Mouse (Mus musculus) intestine, embryonic 15.5 days (tissue): ENCODE data around the gene Arhgap15. TPM values are rescaled to one million over a fixed set of nuclear protein-coding genes. Genes with fewer than 3 reads are reported as not detected.

Experiments
- ATAC-seq: fragments of 200-750 bp; cut with Nextera tagmentation; 2 replicates; pipeline ENCODE4 v1.8.0; 2017; ENCODE audit warnings: moderate TSS enrichment, moderate library complexity
- H3K27ac ChIP-seq: fragments of 300-500 bp; sonication (generic); 2 replicates; pipeline ENCODE4 v1.5.1; 2015; ENCODE audit warnings: mild to moderate bottlenecking, inconsistent platforms
- H3K27me3 ChIP-seq: fragments of 300-500 bp; sonication (generic); replicated peaks from 2 replicates; pipeline ENCODE4 v1.6.1; 2015; ENCODE audit warnings: inconsistent platforms
- H3K36me3 ChIP-seq: fragments of 300-500 bp; sonication (generic); 2 replicates; pipeline ENCODE4 v1.6.1; 2015; ENCODE audit warnings: inconsistent platforms
- H3K4me1 ChIP-seq: fragments of 300-500 bp; sonication (generic); replicated peaks from 2 replicates; pipeline ENCODE4 v1.6.1; 2015; ENCODE audit warnings: inconsistent platforms
- H3K4me2 ChIP-seq: fragments of 300-500 bp; sonication (generic); replicated peaks from 2 replicates; pipeline ENCODE4 v1.6.1; 2015; ENCODE audit warnings: mild to moderate bottlenecking, inconsistent platforms
- H3K4me3 ChIP-seq: fragments of 300-500 bp; sonication (generic); replicated peaks from 2 replicates; pipeline ENCODE4 v1.5.1; 2015; ENCODE audit warnings: inconsistent platforms
- H3K9ac ChIP-seq: fragments of 300-500 bp; sonication (generic); 2 replicates; pipeline ENCODE4 v1.6.1; 2015; ENCODE audit warnings: inconsistent platforms
- H3K9me3 ChIP-seq: fragments of 300-500 bp; sonication (generic); 2 replicates; pipeline ENCODE4 v1.6.1; 2016; ENCODE audit warnings: inconsistent platforms
- WGBS: fragments of 180-500 bp; shearing (Covaris S2); methylation state at CpG from one replicate; pipeline ENCODE4 v1.1.7; 2015; 5-methylcytosine and 5-hydroxymethylcytosine counted together
- polyA plus RNA-seq: library from polyadenylated mRNA; unstranded; fragments of >200 nt; fragmentation: Nextera tagmentation; extraction: Ambion mirVana; gene quantifications from 2 replicates; pipeline ENCODE4 v1.2.1, GENCODE M21; 2015

Gene Arhgap15
- polyA plus RNA-seq, 1 experiment from 2014 or later, result 1.6 TPM

DNA sequence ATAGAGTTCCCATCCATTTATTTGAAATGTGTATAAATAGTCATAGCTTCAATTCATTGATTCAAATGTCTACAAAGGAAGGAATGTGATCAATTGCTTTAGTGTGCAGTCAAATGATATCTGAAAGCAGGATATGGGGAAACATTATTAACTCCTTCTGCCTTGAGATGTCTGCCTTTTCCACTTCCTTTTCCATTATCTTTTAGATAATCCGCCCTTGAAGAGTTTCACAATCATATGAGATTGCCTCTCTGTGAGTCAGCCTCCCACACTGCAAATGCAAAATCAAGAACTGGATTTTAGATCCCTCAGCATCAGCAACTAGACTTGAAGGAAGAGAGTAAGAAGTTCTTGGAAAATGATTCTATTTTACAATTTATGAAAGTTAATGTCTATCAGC lies 276.1 kb downstream of the Arhgap15 start:
- Histone ChIP-seq H3K9me3 (no peaks in the 10 kb centered on the region), H3K27me3 (no peaks in the 10 kb centered on the region), H3K4me3 (no peak overlapping the region), H3K27ac (no peak overlapping the region), H3K9ac (no peak overlapping the region), H3K36me3 (no peaks in the 10 kb centered on the region), H3K4me2 (no peak overlapping the region), H3K4me1 (no peaks in the 10 kb centered on the region)
- 70% methylated on average over 1 of the region's 1 CpGs for WGBS
- ATAC-seq, result no peak

GRCm38 (mm10) chr2:44029035-44029715 lies 280.6 kb downstream of the Arhgap15 start:
- ATAC-seq, result no peak
- no peak overlapping the region for H3K9ac ChIP-seq
- no peak overlapping the region for H3K4me3 ChIP-seq
- WGBS, result 82% methylated on average over 8 of the region's 8 CpGs
- no peaks in the 10 kb centered on the region for H3K9me3 ChIP-seq
- H3K4me2 ChIP-seq, result no peak overlapping the region
- H3K4me1 ChIP-seq, result no peaks in the 10 kb centered on the region
- no peak overlapping the region for H3K27ac ChIP-seq
- no peaks in the 10 kb centered on the region for H3K36me3 ChIP-seq
- no peaks in the 10 kb centered on the region for H3K27me3 ChIP-seq

GRCm38 (mm10) chr2:44029865-44030264 lies 281.2 kb downstream of the Arhgap15 start:
- no peak overlapping the region for H3K4me2 ChIP-seq
- H3K36me3 ChIP-seq, result no peaks in the 10 kb centered on the region
- no peak for ATAC-seq
- no peak overlapping the region for H3K4me3 ChIP-seq
- WGBS, result 90% methylated on average over 10 of the region's 10 CpGs
- H3K4me1 ChIP-seq, result no peaks in the 10 kb centered on the region
- no peaks in the 10 kb centered on the region for H3K27me3 ChIP-seq
- H3K27ac ChIP-seq, result no peak overlapping the region
- H3K9me3 ChIP-seq, result no peaks in the 10 kb centered on the region
- H3K9ac ChIP-seq, result no peak overlapping the region

DNA sequence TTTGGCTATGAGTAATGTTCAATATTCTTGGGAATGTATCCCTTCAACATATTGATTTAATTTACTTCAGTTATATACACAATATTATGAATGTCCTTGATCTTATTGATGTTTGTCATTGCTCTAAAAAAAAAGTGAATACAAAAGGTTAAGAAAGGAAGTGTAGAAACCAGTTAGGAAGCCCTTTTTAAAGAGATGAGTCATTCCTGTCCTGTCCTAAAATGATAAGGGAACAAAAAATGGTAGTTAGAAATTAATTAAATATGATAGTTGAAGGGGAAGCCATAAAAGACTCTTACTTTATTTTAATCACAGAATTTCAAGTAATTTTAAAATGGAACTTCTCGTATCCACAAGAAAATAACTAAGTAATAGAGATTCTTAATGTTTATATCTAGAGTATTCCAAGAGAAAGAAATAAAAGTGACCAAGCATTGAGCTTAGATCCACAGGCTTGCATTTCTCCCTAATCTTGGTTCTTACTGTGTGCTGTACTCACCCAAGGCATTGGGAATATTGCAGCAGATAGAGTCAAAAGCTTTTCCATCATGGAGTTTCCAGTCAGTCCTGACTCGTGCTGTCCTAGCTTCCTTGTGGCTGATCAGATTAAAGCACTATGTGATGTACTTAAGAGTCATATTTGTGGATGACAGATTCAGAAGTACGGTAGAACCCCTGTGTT lies 291.0 kb downstream of the Arhgap15 start:
- no peaks in the 10 kb centered on the region for H3K27me3 ChIP-seq
- WGBS, result 85% methylated on average over 3 of the region's 3 CpGs
- no peaks in the 10 kb centered on the region for H3K9me3 ChIP-seq
- no peak overlapping the region for H3K27ac ChIP-seq
- no peak overlapping the region for H3K4me2 ChIP-seq
- H3K9ac ChIP-seq, result no peak overlapping the region
- ATAC-seq, result no peak
- H3K4me1 ChIP-seq, result no peaks in the 10 kb centered on the region
- H3K4me3 ChIP-seq, result no peak overlapping the region
- no peaks in the 10 kb centered on the region for H3K36me3 ChIP-seq

GRCm38 (mm10) chr2:44044088-44044487 lies 295.5 kb downstream of the Arhgap15 start:
- no peak overlapping the region for H3K4me3 ChIP-seq
- no peak for ATAC-seq
- no peaks in the 10 kb centered on the region for H3K9me3 ChIP-seq
- H3K4me2 ChIP-seq, result no peak overlapping the region
- H3K9ac ChIP-seq, result no peak overlapping the region
- H3K4me1 ChIP-seq, result no peaks in the 10 kb centered on the region
- H3K27me3 ChIP-seq, result no peaks in the 10 kb centered on the region
- no peak overlapping the region for H3K27ac ChIP-seq
- H3K36me3 ChIP-seq, result no peaks in the 10 kb centered on the region
- WGBS, result 54% methylated on average over 2 of the region's 2 CpGs

GRCm38 (mm10) chr2:44044634-44045033 lies 296.0 kb downstream of the Arhgap15 start:
- Histone ChIP-seq H3K27ac (no peak overlapping the region), H3K4me3 (no peak overlapping the region), H3K9ac (no peak overlapping the region), H3K27me3 (no peaks in the 10 kb centered on the region), H3K9me3 (no peaks in the 10 kb centered on the region), H3K4me2 (no peak overlapping the region), H3K36me3 (no peaks in the 10 kb centered on the region), H3K4me1 (no peaks in the 10 kb centered on the region)
- WGBS, result 74% methylated on average over 1 of the region's 1 CpGs
- ATAC-seq, result no peak

GRCm38 (mm10) chr2:44045231-44045630 lies 296.6 kb downstream of the Arhgap15 start:
- H3K4me2 ChIP-seq, result no peak overlapping the region
- 55% methylated on average over 1 of the region's 1 CpGs for WGBS
- no peak overlapping the region for H3K4me3 ChIP-seq
- H3K9me3 ChIP-seq, result no peaks in the 10 kb centered on the region
- H3K9ac ChIP-seq, result no peak overlapping the region
- no peak overlapping the region for H3K27ac ChIP-seq
- ATAC-seq, result no peak
- no peaks in the 10 kb centered on the region for H3K4me1 ChIP-seq
- no peaks in the 10 kb centered on the region for H3K36me3 ChIP-seq
- H3K27me3 ChIP-seq, result no peaks in the 10 kb centered on the region

- no peak for ATAC-seq
- H3K4me3 ChIP-seq, result no peak overlapping the region
- no peak overlapping the region for H3K27ac ChIP-seq
- no peak overlapping the region for H3K4me2 ChIP-seq
- WGBS, result 87% methylated on average over 9 of the region's 9 CpGs
- no peak overlapping the region for H3K9ac ChIP-seq
- H3K9me3 ChIP-seq, result no peaks in the 10 kb centered on the region
- no peaks in the 10 kb centered on the region for H3K4me1 ChIP-seq
- H3K36me3 ChIP-seq, result no peaks in the 10 kb centered on the region
- no peaks in the 10 kb centered on the region for H3K27me3 ChIP-seq
Observed at GRCm38 (mm10) chr2:44060306-44060705, 311.7 kb downstream of the Arhgap15 start.

DNA sequence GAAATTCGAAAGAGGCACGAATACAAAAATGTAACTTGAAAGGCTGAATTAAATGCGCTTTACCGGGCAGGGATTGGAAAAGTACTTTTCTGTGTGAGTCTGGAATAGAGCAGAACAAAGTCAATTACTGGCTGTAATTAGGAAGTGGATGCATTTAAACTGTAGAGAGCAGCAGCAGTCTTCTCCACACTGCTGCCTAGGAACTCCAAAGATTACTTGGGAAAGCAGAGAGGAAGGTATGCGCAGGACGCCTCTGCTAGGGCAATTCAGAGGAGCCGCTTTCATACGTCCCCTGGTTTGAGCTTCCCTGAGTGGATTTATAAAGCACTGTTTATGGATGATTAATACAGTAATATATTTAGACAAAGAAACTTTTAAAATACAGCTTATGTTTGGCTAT lies 312.1 kb downstream of the Arhgap15 start:
- no peak overlapping the region for H3K4me3 ChIP-seq
- H3K27ac ChIP-seq, result no peak overlapping the region
- no peaks in the 10 kb centered on the region for H3K4me1 ChIP-seq
- H3K4me2 ChIP-seq, result no peak overlapping the region
- WGBS, result 68% methylated on average over 8 of the region's 8 CpGs
- no peak for ATAC-seq
- H3K36me3 ChIP-seq, result no peaks in the 10 kb centered on the region
- H3K27me3 ChIP-seq, result no peaks in the 10 kb centered on the region
- H3K9ac ChIP-seq, result no peak overlapping the region
- no peaks in the 10 kb centered on the region for H3K9me3 ChIP-seq

DNA sequence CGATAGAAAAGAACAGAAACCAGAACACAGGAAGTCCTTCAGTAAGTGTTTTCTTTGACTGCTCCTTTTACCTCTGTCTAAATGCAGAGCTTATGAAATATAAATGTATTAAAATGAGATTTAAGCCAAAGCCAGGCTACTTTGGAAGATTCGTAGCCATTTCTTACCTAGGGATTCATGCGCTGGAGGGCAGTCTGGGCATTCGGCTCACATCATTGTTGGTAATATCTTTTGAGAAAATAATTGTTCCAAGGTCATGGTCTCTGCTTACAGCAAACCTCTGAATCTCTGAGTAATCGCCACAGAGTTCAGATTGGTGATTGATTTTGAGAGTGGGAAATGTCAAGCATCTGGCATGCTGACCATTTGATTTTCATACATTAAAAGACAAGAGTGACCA lies 316.4 kb downstream of the Arhgap15 start:
- H3K9me3 ChIP-seq, result no peaks in the 10 kb centered on the region
- H3K4me1 ChIP-seq, result no peaks in the 10 kb centered on the region
- H3K4me3 ChIP-seq, result no peak overlapping the region
- H3K36me3 ChIP-seq, result no peaks in the 10 kb centered on the region
- 68% methylated on average over 5 of the region's 5 CpGs for whole genome bisulfite sequencing
- H3K9ac ChIP-seq, result no peak overlapping the region
- no peak overlapping the region for H3K27ac ChIP-seq
- ATAC-seq, result no peak
- H3K27me3 ChIP-seq, result no peaks in the 10 kb centered on the region
- no peak overlapping the region for H3K4me2 ChIP-seq

DNA sequence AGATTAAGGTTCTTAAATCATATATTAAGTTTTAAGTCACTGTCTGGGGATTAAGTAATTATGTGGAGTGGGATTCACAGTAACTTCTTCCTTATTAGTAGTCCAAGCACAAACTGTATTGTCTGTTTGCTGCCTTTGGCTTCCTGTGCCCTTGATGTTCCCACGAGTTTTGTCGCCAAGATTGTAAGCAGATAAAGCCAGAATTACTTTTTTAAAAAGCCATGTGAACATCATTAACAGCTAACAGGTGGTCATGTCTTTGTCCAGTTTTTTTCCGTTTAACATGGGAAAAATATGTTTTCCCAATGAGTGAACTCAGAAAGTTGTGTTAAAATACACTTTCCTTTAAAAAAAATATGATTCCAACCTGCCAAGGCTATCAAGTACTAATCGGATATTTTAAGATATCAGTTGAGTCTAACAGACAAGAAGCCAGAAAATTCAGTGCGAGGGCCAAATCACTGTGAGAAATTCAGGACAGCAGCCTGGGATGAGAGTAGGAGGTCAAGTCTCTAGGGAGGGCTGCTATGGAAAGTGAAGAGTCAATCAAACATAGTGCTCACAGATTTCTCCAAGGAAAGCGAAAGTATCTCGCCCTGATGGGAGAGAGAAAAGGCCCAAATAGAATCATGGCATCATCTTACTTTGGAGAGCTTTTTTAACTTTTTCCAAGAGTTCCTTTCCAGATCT lies 319.7 kb downstream of the Arhgap15 start:
- Histone ChIP-seq H3K27me3 (no peaks in the 10 kb centered on the region), H3K4me2 (no peak overlapping the region), H3K4me1 (no peaks in the 10 kb centered on the region), H3K9ac (no peak overlapping the region), H3K4me3 (no peak overlapping the region), H3K36me3 (no peaks in the 10 kb centered on the region), H3K9me3 (no peaks in the 10 kb centered on the region), H3K27ac (no peak overlapping the region)
- no peak for ATAC-seq
- 80% methylated on average over 7 of the region's 7 CpGs for WGBS

DNA sequence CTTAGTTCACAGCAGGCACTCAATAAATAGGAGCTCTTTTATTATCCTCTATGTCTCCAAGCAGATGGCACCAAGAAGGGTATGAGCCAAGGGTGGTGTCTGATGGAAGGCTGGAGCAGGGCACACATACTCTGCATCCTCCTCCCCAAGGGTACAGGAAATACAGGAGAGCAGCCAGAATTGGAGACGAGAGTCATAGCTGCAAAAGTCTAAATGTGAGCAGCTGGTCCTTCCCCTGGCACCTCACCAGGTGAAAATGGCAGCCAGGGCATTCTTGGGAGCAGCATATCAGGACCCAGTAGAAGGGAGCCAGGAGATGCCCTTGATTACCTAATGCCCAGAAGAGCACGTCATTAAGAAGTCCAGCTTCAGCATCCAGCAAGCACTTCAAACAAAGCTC lies 320.3 kb downstream of the Arhgap15 start:
- Histone ChIP-seq H3K36me3 (no peaks in the 10 kb centered on the region), H3K4me3 (no peak overlapping the region), H3K27me3 (no peaks in the 10 kb centered on the region), H3K27ac (no peak overlapping the region), H3K4me2 (no peak overlapping the region), H3K9me3 (no peaks in the 10 kb centered on the region), H3K9ac (no peak overlapping the region), H3K4me1 (no peaks in the 10 kb centered on the region)
- ATAC-seq, result no peak
- WGBS, result 84% methylated on average over 2 of the region's 2 CpGs

DNA sequence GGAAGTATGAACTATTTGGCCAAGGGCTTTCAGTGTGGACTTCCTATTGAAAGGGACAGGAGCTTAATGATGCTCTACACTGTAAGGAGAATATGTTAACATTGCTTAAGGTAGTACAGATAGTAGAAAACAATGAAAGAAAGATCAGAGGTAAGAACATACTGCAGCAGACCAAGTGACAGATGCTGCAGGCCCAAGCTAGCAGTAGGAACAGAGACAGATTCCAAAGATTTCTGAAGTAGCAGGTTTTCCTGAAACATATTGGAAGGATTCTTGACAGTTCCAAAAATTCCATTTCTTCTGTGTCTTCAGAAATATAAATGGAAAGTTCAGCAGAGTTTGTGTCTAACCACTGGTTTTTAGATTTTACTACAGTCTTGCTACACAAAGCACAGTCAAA lies 327.9 kb downstream of the Arhgap15 start:
- H3K27me3 ChIP-seq, result no peaks in the 10 kb centered on the region
- H3K4me3 ChIP-seq, result no peak overlapping the region
- ATAC-seq, result no peak
- H3K36me3 ChIP-seq, result no peaks in the 10 kb centered on the region
- no peak overlapping the region for H3K9ac ChIP-seq
- no peak overlapping the region for H3K27ac ChIP-seq
- no peak overlapping the region for H3K4me2 ChIP-seq
- H3K4me1 ChIP-seq, result no peaks in the 10 kb centered on the region
- no peaks in the 10 kb centered on the region for H3K9me3 ChIP-seq
